Mouse (Mus musculus): ENCODE results near the gene Birc6. TPM values are rescaled to one million over a fixed set of nuclear protein-coding genes. Genes with fewer than 3 reads are reported as not detected.
"Not testable (repeated sequence)": the region's sequence is repeated elsewhere in the genome, so short reads cannot be mapped to it uniquely, and the experiment has no call there.

Gene Birc6
- polyA plus RNA-seq, 1 experiment from 2014 or later: 89.7 TPM

DNA sequence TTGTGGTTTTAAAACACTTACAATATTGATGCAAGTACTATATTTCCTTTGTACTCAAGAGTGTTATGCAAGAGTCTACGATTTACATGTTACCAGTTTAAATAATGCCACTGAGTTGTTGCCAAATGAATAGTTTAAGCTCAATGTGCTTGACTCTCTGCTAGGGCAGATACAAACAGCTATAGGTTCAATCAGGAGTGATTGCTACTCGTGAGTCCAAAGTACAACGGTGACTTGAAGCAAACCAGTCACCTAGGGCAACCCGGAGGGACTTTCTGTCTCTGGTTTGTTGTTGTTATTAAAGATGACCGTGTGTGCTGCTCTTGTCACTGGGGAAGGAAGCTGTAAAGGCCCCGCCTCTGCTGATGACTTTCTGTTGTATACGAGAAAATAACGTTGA, 150.0 kb downstream of the Birc6 start:
- Histone ChIP-seq H3K4me3 (ENCODE audit: low read length) (no peak overlapping the region), H3K27me3 (ENCODE audit: control insufficient read depth, insufficient read depth, low read depth, low read length) (no peaks in the 10 kb centered on the region), H3K4me2 (ENCODE audit: low read depth, low read length) (no peak overlapping the region), H3K9ac (ENCODE audit: low read length) (no peak overlapping the region), H3K36me3 (ENCODE audit: control insufficient read depth, insufficient read depth, low read length) (peaks cover 22% of the 10 kb centered on the region), H3K27ac (ENCODE audit: low read length) (no peak overlapping the region), H3K9me3 (ENCODE audit: control insufficient read depth, low read length) (no peaks in the 10 kb centered on the region), H3K4me1 (replicated peaks; ENCODE audit: control insufficient read depth, insufficient read depth, low read length) (no peaks in the 10 kb centered on the region)
- no peak for ATAC-seq (ENCODE audit: low read depth)
- WGBS: 91% methylated on average over 8 of the region's 8 CpGs

DNA sequence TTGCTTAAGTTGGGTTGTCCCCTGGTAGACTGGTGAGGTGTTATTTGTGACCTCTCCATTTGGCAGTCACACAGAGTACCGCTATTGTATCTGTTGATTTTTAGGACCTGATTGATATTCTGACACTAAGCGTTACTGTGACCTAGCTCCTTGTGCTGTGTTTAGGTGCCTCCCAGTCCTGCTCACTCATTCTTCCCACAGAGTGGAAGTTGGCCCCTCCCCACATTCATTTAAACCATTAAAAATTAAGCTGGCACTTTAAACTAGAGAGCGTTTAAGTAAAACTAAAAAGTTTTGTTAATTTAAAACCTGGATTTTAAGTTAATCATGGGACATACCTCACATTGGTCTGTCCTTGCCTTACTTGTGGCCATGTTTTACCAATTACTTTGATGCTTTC, 156.8 kb downstream of the Birc6 start:
- 76% methylated on average over 3 of the region's 3 CpGs for WGBS
- no peak for ATAC-seq (ENCODE audit: low read depth)

DNA sequence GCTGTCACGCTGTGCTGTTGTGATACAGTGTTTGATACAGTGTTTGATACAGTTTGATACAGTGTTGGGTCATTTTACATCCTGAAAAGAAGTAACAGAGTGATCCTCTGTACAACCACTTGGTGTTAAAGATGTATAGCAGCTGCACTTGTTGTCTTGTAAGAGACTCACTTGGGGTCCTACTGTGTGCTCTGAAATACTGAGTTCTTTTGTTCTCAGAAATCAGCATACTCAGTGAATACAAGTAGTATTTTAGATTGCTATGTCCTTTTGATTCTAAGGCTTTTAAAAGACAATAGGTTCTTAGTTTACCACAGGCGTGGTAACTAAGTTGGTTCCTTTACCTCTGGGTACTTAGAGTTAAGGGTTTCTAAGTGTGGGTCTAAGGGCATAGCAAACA, 160.5 kb downstream of the Birc6 start:
- ATAC-seq (ENCODE audit: low read depth): no peak
- no peak overlapping the region for H3K4me2 ChIP-seq (ENCODE audit: low read depth, low read length)
- no peaks in the 10 kb centered on the region for H3K9me3 ChIP-seq (ENCODE audit: control insufficient read depth, low read length)
- no peaks in the 10 kb centered on the region for H3K27me3 ChIP-seq (ENCODE audit: control insufficient read depth, insufficient read depth, low read depth, low read length)
- 80% methylated on average over 2 of the region's 2 CpGs for WGBS
- H3K9ac ChIP-seq (ENCODE audit: low read length): no peak overlapping the region
- H3K4me3 ChIP-seq (ENCODE audit: low read length): no peak overlapping the region
- no peak overlapping the region for H3K27ac ChIP-seq (ENCODE audit: low read length)
- peaks cover 26% of the 10 kb centered on the region for H3K36me3 ChIP-seq (ENCODE audit: control insufficient read depth, insufficient read depth, low read length)
- H3K4me1 ChIP-seq (replicated peaks; ENCODE audit: control insufficient read depth, insufficient read depth, low read length): no peaks in the 10 kb centered on the region

More for the DNA sequence above, 156.8 kb downstream of the Birc6 start:
- Histone ChIP-seq H3K4me1 (replicated peaks; ENCODE audit: control insufficient read depth, insufficient read depth, low read length) (no peaks in the 10 kb centered on the region), H3K36me3 (ENCODE audit: control insufficient read depth, insufficient read depth, low read length) (peaks cover 9% of the 10 kb centered on the region), H3K27me3 (ENCODE audit: control insufficient read depth, insufficient read depth, low read depth, low read length) (no peaks in the 10 kb centered on the region), H3K9me3 (ENCODE audit: control insufficient read depth, low read length) (no peaks in the 10 kb centered on the region), H3K9ac (ENCODE audit: low read length) (no peak overlapping the region), H3K4me2 (ENCODE audit: low read depth, low read length) (no peak overlapping the region), H3K4me3 (ENCODE audit: low read length) (no peak overlapping the region), H3K27ac (ENCODE audit: low read length) (no peak overlapping the region)

DNA sequence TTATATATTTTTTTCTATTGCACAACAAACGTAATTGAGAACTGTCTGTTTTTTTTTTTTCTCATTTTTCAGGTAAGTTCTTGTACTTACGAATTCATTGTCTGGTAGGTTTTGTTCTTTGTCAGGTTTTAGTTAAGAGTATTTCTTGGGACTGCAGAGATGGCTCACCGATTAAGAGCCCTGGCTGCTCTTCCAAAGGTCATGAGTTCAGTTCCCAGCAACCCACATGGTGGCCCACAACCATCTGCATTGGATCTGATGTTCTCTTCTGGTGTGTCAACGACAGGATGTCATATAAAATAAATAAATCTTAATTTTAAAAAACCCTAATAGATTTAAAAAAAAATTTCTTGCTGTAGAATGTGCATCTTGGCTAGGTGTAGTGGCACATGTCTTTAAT, 161.3 kb downstream of the Birc6 start:
- no peak for ATAC-seq (ENCODE audit: low read depth)
- Histone ChIP-seq H3K4me1 (replicated peaks; ENCODE audit: control insufficient read depth, insufficient read depth, low read length) (no peaks in the 10 kb centered on the region), H3K9me3 (ENCODE audit: control insufficient read depth, low read length) (no peaks in the 10 kb centered on the region), H3K4me3 (ENCODE audit: low read length) (no peak overlapping the region), H3K36me3 (ENCODE audit: control insufficient read depth, insufficient read depth, low read length) (peaks cover 27% of the 10 kb centered on the region), H3K27ac (ENCODE audit: low read length) (no peak overlapping the region), H3K4me2 (ENCODE audit: low read depth, low read length) (no peak overlapping the region), H3K27me3 (ENCODE audit: control insufficient read depth, insufficient read depth, low read depth, low read length) (no peaks in the 10 kb centered on the region), H3K9ac (ENCODE audit: low read length) (no peak overlapping the region)
- 91% methylated on average over 4 of the region's 4 CpGs for WGBS

DNA sequence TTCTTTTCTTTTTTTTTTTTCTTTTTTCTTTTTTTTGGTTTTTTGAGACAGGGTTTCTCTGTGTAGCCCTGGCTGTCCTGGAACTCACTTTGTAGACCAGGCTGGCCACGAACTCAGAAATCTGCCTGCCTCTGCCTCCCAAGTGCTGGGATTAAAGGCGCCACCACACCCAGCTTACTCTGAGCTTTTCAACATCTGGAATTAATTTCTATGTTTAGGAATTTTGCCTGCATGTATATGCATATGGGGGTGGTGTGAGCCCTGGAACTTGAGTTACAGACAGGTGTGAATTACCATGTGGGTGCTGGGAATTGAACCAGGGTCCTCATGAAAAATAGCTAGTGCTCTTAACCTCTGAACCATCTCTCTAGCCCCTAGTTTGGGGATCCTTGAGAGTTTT, 173.6 kb downstream of the Birc6 start:
- H3K9me3 ChIP-seq (ENCODE audit: control insufficient read depth, low read length); H3K4me2 ChIP-seq (ENCODE audit: low read depth, low read length); H3K27ac ChIP-seq (ENCODE audit: low read length); H3K27me3 ChIP-seq (ENCODE audit: control insufficient read depth, insufficient read depth, low read depth, low read length); ATAC-seq (ENCODE audit: low read depth); H3K4me3 ChIP-seq (ENCODE audit: low read length); H3K4me1 ChIP-seq (replicated peaks; ENCODE audit: control insufficient read depth, insufficient read depth, low read length); H3K9ac ChIP-seq (ENCODE audit: low read length): not testable (repeated sequence)
- WGBS: 89% methylated on average over 2 of the region's 2 CpGs
- peaks cover 45% of the 10 kb centered on the region for H3K36me3 ChIP-seq (ENCODE audit: control insufficient read depth, insufficient read depth, low read length)

DNA sequence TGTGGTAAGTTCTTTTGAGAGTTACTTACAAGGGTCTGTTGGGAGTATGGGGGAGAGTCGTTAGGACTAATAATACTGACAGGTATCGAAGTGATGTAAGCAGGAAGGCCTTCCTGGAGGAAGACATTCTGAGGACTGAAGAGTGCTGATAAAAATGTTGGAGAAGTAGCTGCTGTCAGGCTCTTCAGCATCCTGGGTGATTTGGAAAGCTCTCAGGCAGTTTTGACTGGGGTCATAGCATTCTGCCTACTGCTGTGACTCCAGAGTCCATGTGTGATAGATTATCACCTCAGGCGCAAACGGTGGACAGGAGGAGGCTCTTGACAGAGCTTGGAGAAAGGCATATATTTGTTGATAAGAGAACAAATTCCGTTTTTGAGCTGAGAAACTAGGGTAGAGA, 177.4 kb downstream of the Birc6 start:
- no peaks in the 10 kb centered on the region for H3K27me3 ChIP-seq (ENCODE audit: control insufficient read depth, insufficient read depth, low read depth, low read length)
- peaks cover 18% of the 10 kb centered on the region for H3K36me3 ChIP-seq (ENCODE audit: control insufficient read depth, insufficient read depth, low read length)
- ATAC-seq (ENCODE audit: low read depth): no peak
- no peak overlapping the region for H3K27ac ChIP-seq (ENCODE audit: low read length)
- no peak overlapping the region for H3K4me3 ChIP-seq (ENCODE audit: low read length)
- no peaks in the 10 kb centered on the region for H3K9me3 ChIP-seq (ENCODE audit: control insufficient read depth, low read length)
- no peak overlapping the region for H3K9ac ChIP-seq (ENCODE audit: low read length)
- no peak overlapping the region for H3K4me2 ChIP-seq (ENCODE audit: low read depth, low read length)
- 75% methylated on average over 5 of the region's 5 CpGs for WGBS
- no peaks in the 10 kb centered on the region for H3K4me1 ChIP-seq (replicated peaks; ENCODE audit: control insufficient read depth, insufficient read depth, low read length)

DNA sequence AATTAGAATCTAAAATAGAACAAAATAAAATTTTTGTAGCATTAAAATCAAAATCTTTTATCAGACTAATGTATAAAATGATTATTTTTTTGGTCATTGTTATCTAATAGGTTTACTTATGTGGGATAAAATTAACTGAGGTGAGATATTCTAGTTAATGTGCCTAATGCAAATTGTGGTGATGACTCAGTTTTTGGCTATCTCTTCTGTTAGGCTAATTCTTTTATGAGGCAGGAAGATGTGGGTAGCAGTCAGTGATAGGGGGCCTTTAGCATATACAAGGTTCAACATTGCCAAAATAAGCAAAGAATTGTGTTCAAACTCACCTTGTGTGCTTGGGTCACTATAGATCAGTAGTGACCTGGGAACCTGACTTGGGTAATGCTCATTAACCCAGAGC, 178.5 kb downstream of the Birc6 start:
- H3K4me3 ChIP-seq (ENCODE audit: low read length): no peak overlapping the region
- H3K27ac ChIP-seq (ENCODE audit: low read length): no peak overlapping the region
- no peaks in the 10 kb centered on the region for H3K27me3 ChIP-seq (ENCODE audit: control insufficient read depth, insufficient read depth, low read depth, low read length)
- H3K4me1 ChIP-seq (replicated peaks; ENCODE audit: control insufficient read depth, insufficient read depth, low read length): no peaks in the 10 kb centered on the region
- H3K4me2 ChIP-seq (ENCODE audit: low read depth, low read length): no peak overlapping the region
- no peak overlapping the region for H3K9ac ChIP-seq (ENCODE audit: low read length)
- peaks cover 11% of the 10 kb centered on the region for H3K36me3 ChIP-seq (ENCODE audit: control insufficient read depth, insufficient read depth, low read length)
- no peaks in the 10 kb centered on the region for H3K9me3 ChIP-seq (ENCODE audit: control insufficient read depth, low read length)
- ATAC-seq (ENCODE audit: low read depth): no peak

DNA sequence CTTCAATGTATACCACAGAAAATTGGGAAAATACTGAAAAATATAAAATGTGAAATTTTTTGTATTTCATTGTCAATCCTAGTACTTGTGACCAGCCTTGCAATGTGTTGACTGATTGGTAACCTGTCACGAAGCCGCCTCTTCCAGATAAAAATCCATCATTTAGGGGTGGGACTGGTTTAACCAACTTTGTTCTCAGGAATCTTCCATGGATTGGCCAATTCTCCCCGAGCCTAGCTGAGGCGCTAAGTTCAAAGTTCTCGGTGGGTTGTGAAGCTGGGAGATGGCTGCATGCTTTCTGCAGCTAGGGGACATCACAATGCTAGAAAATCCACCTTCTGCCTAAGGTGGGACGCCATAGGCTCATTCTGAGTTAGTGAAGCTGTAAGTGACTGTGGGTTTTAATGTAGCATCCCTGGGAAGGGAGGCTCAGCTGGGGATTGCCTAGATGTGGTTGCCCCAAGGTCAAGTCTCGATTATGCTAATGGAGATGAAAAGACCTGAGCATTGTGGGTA, 179.6 kb downstream of the Birc6 start:
- Histone ChIP-seq H3K9me3 (ENCODE audit: control insufficient read depth, low read length) (no peaks in the 10 kb centered on the region), H3K4me3 (ENCODE audit: low read length) (no peak overlapping the region), H3K27ac (ENCODE audit: low read length) (no peak overlapping the region), H3K9ac (ENCODE audit: low read length) (no peak overlapping the region), H3K4me2 (ENCODE audit: low read depth, low read length) (no peak overlapping the region), H3K27me3 (ENCODE audit: control insufficient read depth, insufficient read depth, low read depth, low read length) (no peaks in the 10 kb centered on the region), H3K36me3 (ENCODE audit: control insufficient read depth, insufficient read depth, low read length) (peaks cover 6% of the 10 kb centered on the region; the same call in 1 of the 2 replicates), H3K4me1 (replicated peaks; ENCODE audit: control insufficient read depth, insufficient read depth, low read length) (no peaks in the 10 kb centered on the region)
- 77% methylated on average over 7 of the region's 7 CpGs for WGBS
- no peak for ATAC-seq (ENCODE audit: low read depth)

DNA sequence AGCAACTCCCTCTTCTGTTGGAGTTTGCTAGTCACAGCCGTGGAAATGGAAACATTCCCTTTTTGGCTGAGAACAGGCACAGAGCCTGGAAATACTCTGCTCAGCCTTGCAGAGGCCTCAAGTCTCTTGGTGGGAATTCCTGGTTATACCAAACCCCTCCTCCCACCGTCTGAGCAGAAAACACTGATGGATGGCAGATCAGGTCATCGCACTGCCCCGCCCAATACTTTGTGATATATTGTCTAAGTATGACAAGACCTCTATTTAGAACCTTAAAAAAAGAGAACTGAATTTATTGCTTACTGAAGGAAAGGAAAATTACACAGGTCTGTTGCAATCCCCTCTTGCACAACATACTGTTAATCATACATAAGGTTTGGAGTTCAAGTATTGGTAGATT, 182.6 kb downstream of the Birc6 start:
- Histone ChIP-seq H3K27ac (ENCODE audit: low read length) (no peak overlapping the region), H3K9me3 (ENCODE audit: control insufficient read depth, low read length) (no peaks in the 10 kb centered on the region), H3K4me1 (replicated peaks; ENCODE audit: control insufficient read depth, insufficient read depth, low read length) (no peaks in the 10 kb centered on the region), H3K36me3 (ENCODE audit: control insufficient read depth, insufficient read depth, low read length) (no peaks in the 10 kb centered on the region), H3K4me3 (ENCODE audit: low read length) (no peak overlapping the region), H3K27me3 (ENCODE audit: control insufficient read depth, insufficient read depth, low read depth, low read length) (no peaks in the 10 kb centered on the region), H3K4me2 (ENCODE audit: low read depth, low read length) (no peak overlapping the region), H3K9ac (ENCODE audit: low read length) (no peak overlapping the region)
- ATAC-seq (ENCODE audit: low read depth): no peak
- WGBS: 63% methylated on average over 4 of the region's 4 CpGs

DNA sequence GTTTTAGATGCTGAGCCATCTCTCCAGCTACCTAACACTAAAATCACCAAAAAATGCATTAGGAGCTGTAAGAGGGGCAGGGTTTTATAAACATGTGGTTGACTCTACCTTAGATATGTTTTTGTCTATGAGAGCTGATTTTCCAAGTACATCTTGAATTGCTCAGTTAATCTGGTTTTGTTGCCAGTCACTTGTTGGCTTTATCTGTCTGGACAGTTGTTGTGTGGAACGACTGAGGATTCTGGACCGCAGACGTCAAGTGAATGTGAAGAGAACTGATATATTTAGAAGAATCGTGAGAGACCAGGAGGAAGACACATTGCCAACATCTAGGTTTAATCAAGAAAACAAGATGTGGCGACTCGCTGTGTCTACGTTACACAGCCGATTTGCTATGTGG, 183.5 kb downstream of the Birc6 start:
- no peaks in the 10 kb centered on the region for H3K9me3 ChIP-seq (ENCODE audit: control insufficient read depth, low read length)
- H3K27ac ChIP-seq (ENCODE audit: low read length): no peak overlapping the region
- no peaks in the 10 kb centered on the region for H3K36me3 ChIP-seq (ENCODE audit: control insufficient read depth, insufficient read depth, low read length)
- no peaks in the 10 kb centered on the region for H3K4me1 ChIP-seq (replicated peaks; ENCODE audit: control insufficient read depth, insufficient read depth, low read length)
- no peak overlapping the region for H3K4me2 ChIP-seq (ENCODE audit: low read depth, low read length)
- no peaks in the 10 kb centered on the region for H3K27me3 ChIP-seq (ENCODE audit: control insufficient read depth, insufficient read depth, low read depth, low read length)
- ATAC-seq (ENCODE audit: low read depth): no peak
- WGBS: 85% methylated on average over 8 of the region's 8 CpGs
- no peak overlapping the region for H3K9ac ChIP-seq (ENCODE audit: low read length)
- no peak overlapping the region for H3K4me3 ChIP-seq (ENCODE audit: low read length)
